Mouse (Mus musculus): Measurements from ENCODE around the gene Gm3685.
"Not testable (repeated sequence)": the region's sequence is repeated elsewhere in the genome, so short reads cannot be mapped to it uniquely, and the experiment has no call there.

Gene Gm3685

DNA sequence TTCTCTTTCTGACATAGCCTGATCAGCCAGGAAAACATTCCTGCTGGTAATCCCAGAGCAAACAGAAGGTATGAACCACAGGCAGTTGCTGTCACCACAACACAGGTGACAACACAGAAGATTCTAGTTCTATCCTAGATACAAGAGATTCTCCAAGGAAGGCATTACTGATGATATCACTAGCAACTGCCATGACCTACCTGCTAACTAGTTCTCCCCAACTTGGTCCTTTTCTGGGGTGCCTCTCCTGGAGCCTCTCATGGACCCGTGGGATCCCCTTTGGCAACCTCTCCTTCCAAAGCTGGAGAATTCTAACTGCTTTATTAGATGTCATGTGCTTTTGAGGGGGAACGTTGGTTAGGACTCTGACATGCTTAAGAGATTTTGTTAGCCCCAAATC lies at the start of gene Gm3685:
Gene Gm3685, minus strand, starts transcription at position 101 of the 400 bp plus-strand sequence.
- DNase-seq (ENCODE audit: low read depth, low spot score) = not testable (repeated sequence)

DNA sequence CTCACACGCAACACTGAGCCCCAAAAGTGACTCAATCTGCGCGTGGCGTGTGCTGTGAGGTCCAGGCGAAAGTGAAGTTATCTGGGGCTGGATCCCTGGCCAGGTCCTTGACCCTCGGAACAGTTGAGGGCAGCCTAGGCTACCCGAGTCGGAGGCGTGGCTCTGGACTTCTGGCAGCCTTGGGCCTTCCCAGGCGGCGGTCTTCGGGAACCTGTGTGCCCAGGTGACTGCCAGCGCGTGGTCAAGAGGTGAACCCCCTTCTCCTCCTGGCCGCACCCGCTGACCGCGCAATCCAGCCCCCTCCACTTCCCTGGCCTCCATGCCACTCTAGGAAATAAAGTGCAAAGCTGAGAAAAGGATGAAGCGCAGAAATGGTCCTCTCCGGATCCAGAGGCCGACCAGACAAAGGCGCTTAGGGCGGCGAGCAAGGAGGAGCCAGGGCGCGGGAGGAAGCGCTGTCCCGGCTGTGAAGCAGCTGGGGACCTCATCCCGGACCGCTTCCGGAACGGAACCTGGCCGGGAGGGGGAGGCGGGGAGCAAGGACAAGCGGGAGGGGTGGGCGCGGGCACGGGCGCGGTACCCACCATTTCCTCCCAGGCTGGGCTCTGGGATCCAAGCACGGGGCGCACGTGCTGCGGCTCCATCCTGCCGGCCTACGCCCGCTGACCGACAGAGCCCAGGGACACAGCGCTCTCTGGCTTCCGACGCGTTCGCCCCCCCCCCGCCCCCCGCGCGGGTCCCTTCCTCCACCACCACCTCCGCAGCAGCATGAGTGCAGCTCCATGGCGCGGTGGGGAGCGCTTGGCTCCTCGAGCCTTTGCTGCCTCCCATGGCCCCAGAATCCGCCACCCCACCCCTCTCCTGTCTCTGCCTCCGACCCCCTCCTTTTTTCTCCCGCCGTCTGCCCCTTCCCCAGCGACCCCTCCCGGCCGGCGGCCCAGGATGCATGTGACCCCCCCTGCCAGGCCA lies 17.7 kb downstream of the Gm3685 start, which contains the start of gene Gm10406:
Gene Gm10406, minus strand, starts transcription at position 669 of the 969 bp plus-strand sequence.
- not testable (repeated sequence) for DNase-seq (ENCODE audit: low read depth, low spot score)

DNA sequence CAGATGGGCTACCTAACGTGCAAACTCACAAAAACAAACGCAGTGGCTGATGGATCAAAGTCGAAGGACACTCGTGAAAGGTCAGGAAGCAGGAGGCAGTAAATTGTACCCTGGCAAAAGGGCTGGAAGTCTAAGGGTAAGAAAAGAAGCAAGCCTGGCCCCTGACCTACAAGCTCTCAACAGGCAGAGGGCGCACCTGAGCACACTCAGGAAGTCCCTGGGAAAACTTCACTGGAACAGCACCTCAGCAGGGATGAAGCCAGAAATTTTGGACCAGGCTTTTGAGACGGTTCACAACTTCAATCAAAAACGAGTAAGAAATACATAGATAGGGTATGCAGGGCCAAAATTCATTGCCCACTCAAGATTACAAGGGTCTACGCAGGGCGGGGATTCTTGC lies 18.5 kb downstream of the Gm3685 start:
- not testable (repeated sequence) for DNase-seq (ENCODE audit: low read depth, low spot score)
